Mouse (Mus musculus) hindbrain, embryonic 13.5 days (tissue): Measurements from ENCODE around the gene Tstd2. TPM values are rescaled to one million over a fixed set of nuclear protein-coding genes. Genes with fewer than 3 reads are reported as not detected.

Source experiments
- ATAC-seq: fragments of 200-750 bp; cut with Nextera tagmentation; 2 replicates; pipeline ENCODE4 v1.8.0; 2017; ENCODE audit warnings: moderate TSS enrichment; ENCODE audit not compliant: low FRiP score
- H3K27ac ChIP-seq: fragments of 300-500 bp; sonication (generic); 2 replicates; pipeline ENCODE4 v1.5.1; 2015; ENCODE audit warnings: inconsistent platforms, mild to moderate bottlenecking, moderate library complexity
- H3K27me3 ChIP-seq: fragments of 300-500 bp; sonication (generic); 2 replicates; pipeline ENCODE4 v1.6.1; 2015; ENCODE audit warnings: mild to moderate bottlenecking, inconsistent platforms
- H3K36me3 ChIP-seq: fragments of 300-500 bp; sonication (generic); 2 replicates; pipeline ENCODE4 v1.6.1; 2015; ENCODE audit warnings: mild to moderate bottlenecking, inconsistent platforms
- H3K4me1 ChIP-seq: fragments of 300-500 bp; sonication (generic); replicated peaks from 2 replicates; pipeline ENCODE4 v1.6.1; 2015; ENCODE audit warnings: inconsistent platforms
- H3K4me2 ChIP-seq: fragments of 300-500 bp; sonication (generic); 2 replicates; pipeline ENCODE4 v1.6.1; 2015; ENCODE audit warnings: inconsistent platforms, mild to moderate bottlenecking, moderate library complexity
- H3K4me3 ChIP-seq: fragments of 300-500 bp; sonication (generic); 2 replicates; pipeline ENCODE4 v1.5.1; 2015; ENCODE audit warnings: mild to moderate bottlenecking, inconsistent platforms
- H3K9ac ChIP-seq: fragments of 300-500 bp; sonication (generic); 2 replicates; pipeline ENCODE4 v1.6.1; 2015; ENCODE audit warnings: mild to moderate bottlenecking, inconsistent platforms
- H3K9me3 ChIP-seq: fragments of 300-500 bp; sonication (generic); 2 replicates; pipeline ENCODE4 v1.6.1; 2016; ENCODE audit warnings: inconsistent platforms
- WGBS: fragments of 180-500 bp; shearing (Covaris S2); methylation state at CpG from one replicate; pipeline ENCODE4 v1.1.7; 2015; 5-methylcytosine and 5-hydroxymethylcytosine counted together
- polyA plus RNA-seq: library from polyadenylated mRNA; unstranded; fragments of >200 nt; fragmentation: Nextera tagmentation; extraction: Ambion mirVana; gene quantifications from 2 replicates; pipeline ENCODE4 v1.2.1, GENCODE M21; 2015

The Tstd2 gene
- polyA plus RNA-seq, 1 experiment from 2014 or later = 37.7 TPM

DNA sequence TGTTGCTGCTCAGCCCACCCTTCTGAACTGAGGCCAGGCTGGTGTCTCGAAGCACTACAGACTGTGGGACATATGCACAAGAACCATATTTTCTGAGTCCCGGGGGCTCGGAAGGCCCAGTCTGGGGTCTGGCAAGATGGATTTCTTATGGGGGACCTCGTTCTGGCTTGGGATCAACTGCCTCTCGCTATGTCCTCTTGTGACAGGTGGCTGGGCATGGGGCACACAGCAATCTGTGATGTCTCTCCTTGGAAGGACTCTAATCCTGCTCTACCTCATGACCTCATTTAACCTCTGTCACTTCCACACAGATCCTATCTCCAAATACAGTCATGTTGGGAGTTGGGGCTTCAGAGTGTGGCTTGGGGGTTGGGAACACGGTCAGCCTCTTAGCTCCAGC, 65.9 kb downstream of the Tstd2 start:
- no peak overlapping the region for H3K4me3 ChIP-seq
- H3K9me3 ChIP-seq = no peaks in the 10 kb centered on the region
- peaks cover 15% of the 10 kb centered on the region; the same call in 1 of the 2 replicates for H3K4me1 ChIP-seq
- no peaks in the 10 kb centered on the region for H3K27me3 ChIP-seq
- no peaks in the 10 kb centered on the region for H3K36me3 ChIP-seq
- WGBS = 92% methylated on average over 6 of the region's 6 CpGs
- no peak overlapping the region for H3K4me2 ChIP-seq
- ATAC-seq = no peak
- no peak overlapping the region for H3K27ac ChIP-seq
- H3K9ac ChIP-seq = no peak overlapping the region

DNA sequence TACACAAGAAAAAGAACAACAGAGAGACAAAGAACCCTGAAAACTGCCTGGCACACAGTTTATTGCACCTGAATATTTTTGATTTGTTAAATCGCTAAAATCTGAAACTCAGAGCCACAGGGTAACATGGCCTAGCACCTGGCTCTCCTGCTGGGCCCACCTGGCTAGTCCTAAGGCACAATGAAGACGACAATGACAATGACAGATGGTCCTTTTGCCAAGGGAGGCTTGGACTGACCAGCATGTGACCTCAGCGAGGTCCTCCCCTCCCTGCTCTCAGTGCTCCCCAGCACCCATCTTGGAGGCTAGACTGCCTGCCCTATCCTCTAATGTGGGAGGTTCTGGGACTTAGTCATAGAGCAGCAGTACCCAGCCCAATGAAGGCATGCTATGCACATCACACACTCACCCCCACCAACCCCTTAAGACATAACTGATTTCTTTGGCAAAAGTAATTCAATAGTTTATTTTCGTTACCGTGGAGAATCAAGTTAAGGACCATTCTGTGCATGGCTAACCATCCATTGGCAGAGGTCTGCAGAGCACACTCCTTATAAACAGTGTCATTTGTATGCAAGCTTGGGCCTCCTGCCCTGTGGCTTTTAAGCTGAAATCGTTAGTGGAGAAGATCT, 68.5 kb downstream of the Tstd2 start:
- H3K9ac ChIP-seq = no peak overlapping the region
- H3K36me3 ChIP-seq = no peaks in the 10 kb centered on the region
- H3K9me3 ChIP-seq = no peaks in the 10 kb centered on the region
- H3K4me3 ChIP-seq = no peak overlapping the region
- ATAC-seq = no peak
- WGBS = 59% methylated on average over 6 of the region's 6 CpGs
- H3K4me1 ChIP-seq = peaks cover 23% of the 10 kb centered on the region; the same call in 1 of the 2 replicates
- no peak overlapping the region for H3K4me2 ChIP-seq
- H3K27ac ChIP-seq = no peak overlapping the region
- no peaks in the 10 kb centered on the region for H3K27me3 ChIP-seq

DNA sequence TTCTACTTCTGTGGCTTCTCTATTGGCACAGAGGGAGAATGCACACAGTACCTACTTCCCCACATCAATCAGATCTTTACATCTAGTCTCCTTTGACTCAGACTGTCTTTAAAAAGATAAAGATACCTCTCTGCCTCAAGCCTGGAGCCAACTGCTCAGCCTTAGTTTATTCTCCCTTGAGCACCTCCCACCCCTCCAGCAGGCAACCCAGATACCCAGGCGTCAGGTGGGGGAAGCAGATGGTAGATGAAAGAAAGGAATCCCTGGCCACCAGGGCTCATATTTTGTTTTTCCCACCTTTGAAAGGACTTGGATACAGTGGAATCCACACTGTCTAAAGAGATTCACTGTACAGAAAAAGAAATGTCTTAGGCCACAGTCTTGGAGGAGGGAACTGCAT, 69.9 kb downstream of the Tstd2 start:
- no peaks in the 10 kb centered on the region for H3K9me3 ChIP-seq
- H3K27ac ChIP-seq = no peak overlapping the region
- no peaks in the 10 kb centered on the region for H3K27me3 ChIP-seq
- H3K9ac ChIP-seq = no peak overlapping the region
- no peak for ATAC-seq
- WGBS = 46% methylated on average over 1 of the region's 1 CpGs
- H3K4me2 ChIP-seq = no peak overlapping the region
- H3K4me3 ChIP-seq = no peak overlapping the region
- no peaks in the 10 kb centered on the region for H3K36me3 ChIP-seq
- peaks cover 25% of the 10 kb centered on the region for H3K4me1 ChIP-seq

DNA sequence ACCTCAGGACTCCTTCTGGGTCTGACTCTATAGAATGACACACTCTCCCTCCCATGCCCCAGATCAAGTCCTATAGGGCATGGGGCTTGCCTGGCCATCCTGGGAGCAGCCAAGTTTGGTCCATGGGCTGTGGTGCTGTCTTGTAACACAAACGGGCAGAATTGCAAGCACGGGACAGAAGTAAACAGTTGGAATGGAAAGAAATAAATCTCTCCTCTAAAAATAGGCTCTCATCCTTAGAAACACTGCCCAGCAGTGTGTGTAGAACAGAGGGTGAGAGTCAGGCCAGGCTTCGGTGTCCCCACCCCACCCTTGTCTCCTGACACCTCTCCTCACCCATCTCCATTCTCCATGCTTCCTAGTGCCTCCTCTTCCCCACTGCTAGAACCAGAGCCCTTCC, 70.4 kb downstream of the Tstd2 start:
- ATAC-seq = no peak
- 89% methylated on average over 3 of the region's 3 CpGs for WGBS
- H3K4me2 ChIP-seq = no peak overlapping the region
- no peaks in the 10 kb centered on the region for H3K36me3 ChIP-seq
- no peak overlapping the region for H3K9ac ChIP-seq
- no peaks in the 10 kb centered on the region for H3K9me3 ChIP-seq
- H3K27me3 ChIP-seq = no peaks in the 10 kb centered on the region
- H3K27ac ChIP-seq = no peak overlapping the region
- no peak overlapping the region for H3K4me3 ChIP-seq
- peaks cover 25% of the 10 kb centered on the region for H3K4me1 ChIP-seq

DNA sequence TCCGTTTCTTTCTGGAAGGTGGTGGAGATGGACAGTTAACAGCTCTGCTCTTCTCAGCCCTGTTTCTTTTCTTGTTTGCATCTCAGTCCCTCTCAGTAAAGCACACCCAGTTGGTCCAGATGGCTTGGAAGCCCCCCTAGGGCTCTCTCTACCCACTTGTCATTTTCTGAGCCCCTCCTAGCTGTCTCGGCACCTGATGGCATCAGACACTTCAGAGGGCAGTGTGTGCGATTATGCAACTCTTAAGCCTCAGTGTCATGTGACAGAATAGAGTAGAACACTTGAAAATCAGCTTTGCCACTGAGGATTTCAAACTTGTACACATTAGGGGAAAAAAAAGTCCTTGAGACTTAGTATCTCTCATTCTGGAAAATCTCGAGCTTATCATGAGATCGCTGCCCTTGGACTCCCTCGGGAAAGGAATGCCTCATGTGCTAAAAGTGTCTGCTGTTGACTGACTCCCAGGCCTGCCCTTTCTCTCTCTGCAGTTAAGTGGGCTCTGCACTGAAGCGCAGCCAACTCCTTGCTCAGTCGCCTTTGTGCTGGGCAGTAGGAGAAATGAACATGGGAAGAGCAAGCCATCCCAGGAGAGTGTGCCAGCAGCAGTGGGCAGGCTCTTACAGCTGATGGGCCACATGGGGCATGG, 72.7 kb downstream of the Tstd2 start:
- ATAC-seq = no peak
- Histone ChIP-seq H3K4me1 (peaks cover 25% of the 10 kb centered on the region), H3K9ac (no peak overlapping the region), H3K27me3 (no peaks in the 10 kb centered on the region), H3K4me2 (no peak overlapping the region), H3K9me3 (no peaks in the 10 kb centered on the region), H3K27ac (no peak overlapping the region), H3K36me3 (no peaks in the 10 kb centered on the region), H3K4me3 (no peak overlapping the region)
- WGBS = 77% methylated on average over 8 of the region's 8 CpGs

DNA sequence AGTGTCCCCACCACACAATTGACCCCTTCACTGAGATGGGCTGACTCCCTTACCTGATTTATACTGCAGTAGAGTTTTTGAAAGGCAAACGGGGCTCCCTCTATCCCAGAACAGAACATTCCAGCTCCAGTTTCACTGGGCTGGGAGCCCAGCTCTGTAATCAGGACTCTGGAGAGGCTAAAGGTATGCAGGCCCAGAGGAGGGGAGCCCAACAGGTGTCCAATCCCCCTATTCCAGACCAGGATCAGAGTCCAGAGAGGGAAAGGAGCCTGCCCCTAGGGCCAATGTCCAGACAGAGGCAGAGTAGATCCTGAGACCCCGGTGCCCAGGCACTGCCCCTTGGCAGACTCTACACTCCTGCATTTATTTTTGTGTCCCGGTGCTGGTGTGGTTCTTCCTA, 73.5 kb downstream of the Tstd2 start:
- WGBS = 80% methylated on average over 3 of the region's 3 CpGs
- H3K4me2 ChIP-seq = no peak overlapping the region
- H3K4me1 ChIP-seq = peaks cover 20% of the 10 kb centered on the region

More for the DNA sequence above, 73.5 kb downstream of the Tstd2 start:
- ATAC-seq = no peak
- Histone ChIP-seq H3K36me3 (no peaks in the 10 kb centered on the region), H3K9me3 (no peaks in the 10 kb centered on the region), H3K9ac (no peak overlapping the region), H3K27ac (no peak overlapping the region), H3K27me3 (no peaks in the 10 kb centered on the region), H3K4me3 (no peak overlapping the region)

Other genes starting within 250 kb of the Tstd2 start
- 0.45 and 0.74 TPM in 2 replicates for gene Ccdc180, start 248.4 kb downstream of the Tstd2 start, polyA plus RNA-seq
- 21.0 and 21.7 TPM in 2 replicates for gene Tdrd7, start 173.4 kb downstream of the Tstd2 start, polyA plus RNA-seq
- gene Tmod1, start 99.8 kb downstream of the Tstd2 start, polyA plus RNA-seq = 1.9 and 2.1 TPM in 2 replicates
- 87.5 and 91.0 TPM in 2 replicates for gene Ncbp1, start 81 bp downstream of the Tstd2 start, polyA plus RNA-seq
- 32.8 and 34.2 TPM in 2 replicates for gene Xpa, start 57.6 kb upstream of the Tstd2 start, polyA plus RNA-seq
- not detected in 2 replicates for gene Foxe1, start 204.9 kb upstream of the Tstd2 start, polyA plus RNA-seq